Mouse (Mus musculus) cerebellum, adult 18-20 months (tissue): ENCODE data around the gene 5430427O19Rik.

ENCODE experiments used
- DNase-seq, 2 experiments: peaks; one replicate each; pipeline ENCODE4 v3.0.0; 2021

5430427O19Rik gene

DNA sequence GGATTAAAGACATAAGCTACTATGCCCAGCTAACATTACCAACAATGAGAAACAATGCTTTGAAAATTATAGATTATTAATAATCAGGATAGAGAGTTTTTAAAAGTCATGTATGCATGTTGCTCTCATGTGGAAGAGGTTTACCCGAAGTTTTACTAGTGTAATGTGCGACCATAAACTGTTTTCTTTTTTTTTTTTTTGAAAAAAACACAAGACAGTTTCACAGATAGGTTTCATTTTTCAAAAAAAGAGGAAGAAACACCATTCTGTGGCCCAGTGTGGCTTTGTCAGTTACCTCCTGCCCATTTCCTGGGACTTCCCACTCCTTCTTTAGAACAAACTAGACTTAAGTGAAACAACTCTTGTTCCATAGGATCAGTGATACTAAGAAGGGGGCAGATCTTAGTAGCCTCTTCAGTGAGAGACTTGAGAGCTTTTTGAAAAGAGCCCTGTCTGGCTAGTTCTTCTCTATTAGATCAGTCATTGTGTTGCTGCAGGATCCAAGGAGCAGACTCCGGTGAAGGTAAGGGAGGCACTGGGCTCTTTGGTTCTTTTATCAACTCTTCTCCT, at the start of gene 5430427O19Rik:
Gene 5430427O19Rik (plus strand): TSS at position 441 of the 570 bp plus-strand sequence.
- DNase-seq = no peak

DNA sequence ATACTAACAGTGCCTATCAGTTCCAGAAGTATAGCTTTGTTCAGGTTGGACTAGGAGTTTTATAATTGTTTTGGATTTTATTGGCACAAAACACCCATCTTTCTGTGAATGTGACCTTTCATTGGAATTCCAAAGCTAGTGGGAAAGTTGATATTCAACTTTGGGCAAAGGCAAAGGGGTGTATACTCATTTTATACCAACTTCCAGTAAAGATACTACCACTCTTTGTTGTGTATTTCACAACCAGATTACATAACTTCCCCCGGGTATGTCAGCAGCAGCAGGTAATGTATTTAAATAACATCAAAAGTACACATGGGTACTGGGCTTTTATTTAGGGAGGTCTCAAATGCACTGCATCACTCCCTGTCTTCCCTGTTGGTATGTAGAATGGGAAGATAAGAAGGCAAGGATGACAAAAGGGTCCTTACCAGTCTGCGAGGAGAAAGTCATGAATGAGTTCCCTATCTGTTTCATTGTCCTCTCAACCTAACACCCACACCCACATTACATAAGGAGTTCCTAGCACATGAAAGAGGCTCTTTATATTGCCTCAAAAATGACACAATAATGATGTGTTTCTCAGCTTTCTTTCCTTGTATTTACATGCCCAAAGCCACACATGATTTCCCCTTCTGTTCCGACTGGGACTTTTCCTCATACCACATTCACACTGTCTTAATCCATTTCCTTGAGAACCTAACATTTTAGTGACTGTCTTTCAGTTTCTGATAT, 42.3 kb upstream of the 5430427O19Rik start:
- no peak for DNase-seq

DNA sequence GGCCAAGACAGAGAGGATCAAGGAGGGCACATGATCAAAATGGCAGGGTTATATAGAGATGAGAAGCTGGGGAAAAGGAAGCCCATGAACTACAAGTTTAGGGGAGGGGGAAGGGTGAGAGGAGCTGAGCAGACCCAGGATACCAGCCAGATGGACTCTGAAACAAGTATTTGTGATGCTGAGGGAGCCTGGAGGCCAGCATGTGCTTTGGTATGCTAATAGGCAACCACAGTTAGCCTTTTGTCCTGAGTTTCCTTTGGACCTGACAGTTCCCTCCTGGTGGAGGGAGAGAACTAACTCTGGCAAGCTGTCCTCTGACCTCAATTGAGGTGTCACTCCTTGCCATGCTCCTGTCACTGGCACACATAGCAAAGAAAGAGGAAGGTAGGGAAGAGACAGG, 41.2 kb upstream of the 5430427O19Rik start:
- DNase-seq = peak in 1 of 2 experiments; percentile 2

DNA sequence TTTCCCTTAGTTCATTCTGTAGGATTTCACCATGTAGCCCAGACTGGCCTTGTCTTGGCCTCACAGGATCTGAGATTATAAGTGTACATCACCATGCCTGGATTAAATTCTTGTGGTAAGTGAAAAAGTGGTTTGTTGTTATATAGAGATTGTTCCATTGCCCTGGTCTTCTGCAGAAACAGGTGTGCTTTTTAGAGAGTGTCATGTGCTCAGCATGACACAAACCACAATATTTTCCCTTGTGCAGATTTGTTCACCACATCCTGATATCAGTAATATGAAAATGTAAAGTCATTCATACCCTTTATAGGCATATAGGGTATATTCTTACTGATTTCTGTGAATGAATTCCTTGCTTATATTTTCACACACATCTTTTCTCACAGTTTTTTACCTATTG, 31.0 kb upstream of the 5430427O19Rik start:
- no peak for DNase-seq

DNA sequence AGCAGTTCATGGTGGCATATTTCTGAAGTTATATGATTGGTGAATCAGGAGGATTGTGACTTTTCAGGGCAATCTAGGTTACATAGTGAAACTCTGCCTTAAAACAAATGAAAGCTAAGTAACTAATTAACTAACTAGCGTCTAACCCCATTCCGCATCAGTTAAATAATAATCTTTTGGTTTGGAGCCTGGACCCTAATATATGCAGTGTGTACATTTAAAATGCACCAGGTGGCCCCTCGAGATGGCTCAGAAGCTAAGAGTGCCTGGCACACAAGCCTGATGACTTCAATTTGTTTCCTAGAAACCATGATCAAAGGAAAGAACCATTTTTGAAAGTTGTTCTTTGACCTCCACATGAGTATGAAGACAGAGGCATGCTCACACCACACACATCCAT, 14.2 kb upstream of the 5430427O19Rik start:
- no peak for DNase-seq

DNA sequence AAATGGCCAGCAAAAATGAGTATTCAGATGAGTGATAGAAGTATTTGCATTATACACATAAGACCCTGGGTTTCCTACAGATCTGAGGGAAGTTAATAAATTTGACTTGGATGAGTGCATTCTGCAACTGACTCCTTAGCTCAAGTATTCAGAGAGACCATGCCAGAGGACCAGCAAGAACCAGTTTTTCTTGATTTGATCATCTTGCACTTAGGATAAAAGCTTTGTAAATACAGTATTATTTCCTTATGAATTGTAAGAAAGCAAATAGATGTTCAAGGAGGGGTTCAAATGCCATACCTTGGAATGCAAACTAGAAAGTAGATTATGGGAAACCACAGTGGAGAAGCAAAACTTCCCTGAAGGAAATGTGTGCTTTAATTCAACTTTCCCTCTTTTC, 13.0 kb upstream of the 5430427O19Rik start:
- DNase-seq = no peak

DNA sequence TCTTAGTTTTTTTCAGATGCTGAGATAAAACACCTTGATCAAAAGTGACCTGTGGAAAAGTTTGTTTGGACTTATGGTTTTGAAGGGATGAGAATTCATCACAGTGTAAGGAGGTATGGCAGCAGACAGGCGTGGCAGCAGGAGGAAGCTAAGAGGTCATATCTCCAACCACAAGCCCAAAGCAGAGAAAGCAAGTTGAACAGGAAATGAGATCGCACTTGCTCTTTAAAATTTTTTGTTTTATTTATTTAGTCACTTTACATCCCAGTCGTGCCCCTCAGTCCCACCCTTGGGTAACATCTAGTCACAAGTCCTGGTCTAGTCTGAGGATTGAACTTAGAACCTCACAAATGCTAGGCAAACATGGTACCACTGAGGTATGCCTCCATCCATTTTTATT, 2.1 kb upstream of the 5430427O19Rik start:
- DNase-seq = no peak

DNA sequence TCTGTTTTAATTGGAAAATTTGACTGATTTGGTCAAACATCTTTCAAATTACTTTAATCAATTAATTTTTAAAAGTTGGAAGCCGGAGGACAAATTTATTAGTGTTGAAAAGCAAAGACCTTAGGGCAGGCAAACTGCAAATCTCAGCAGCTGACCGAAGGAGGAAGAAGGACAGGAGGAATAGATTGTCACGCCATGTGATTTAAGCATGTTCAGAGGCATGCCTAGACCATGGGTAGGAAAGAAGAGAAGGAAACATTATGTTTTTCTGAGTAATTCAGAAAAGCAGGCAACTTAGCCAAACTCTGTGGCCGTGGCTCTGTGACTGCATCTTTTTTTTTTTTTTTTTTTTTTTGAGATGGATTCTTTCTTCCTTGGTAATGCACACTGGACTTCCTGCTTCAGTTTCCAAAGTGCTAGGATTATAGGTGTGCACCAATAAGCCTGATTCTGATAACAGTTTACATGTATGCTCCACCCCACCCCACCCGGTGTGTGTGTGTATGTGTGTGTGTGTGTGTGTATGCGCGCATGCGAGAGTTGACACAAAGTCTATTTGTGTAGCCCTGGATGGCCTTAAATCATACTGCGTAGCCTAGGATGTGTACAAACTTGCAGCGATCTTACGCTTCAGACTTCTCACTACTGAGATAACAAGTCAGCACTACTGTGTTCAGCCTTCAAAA, 1.4 kb downstream of the 5430427O19Rik start:
- DNase-seq = no peak

DNA sequence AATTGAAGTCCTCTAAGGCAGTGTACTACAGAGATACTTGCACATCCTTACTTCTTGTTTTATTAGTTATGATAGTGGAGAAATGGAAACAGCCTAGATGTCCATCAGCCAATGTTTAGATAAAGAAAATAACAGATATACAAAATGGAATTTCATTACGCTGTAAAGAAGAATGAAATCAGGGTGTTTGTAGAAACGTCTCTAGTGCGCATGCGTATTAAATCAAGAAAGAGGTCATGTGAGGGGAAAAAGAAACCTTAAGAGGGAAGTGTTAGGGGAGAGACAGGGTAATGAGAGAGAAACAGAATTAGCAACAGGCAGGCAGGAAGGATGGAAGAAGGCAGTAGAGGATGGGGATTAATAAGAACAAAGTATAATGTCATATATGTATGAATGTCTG, 4.2 kb downstream of the 5430427O19Rik start:
- no peak for DNase-seq

DNA sequence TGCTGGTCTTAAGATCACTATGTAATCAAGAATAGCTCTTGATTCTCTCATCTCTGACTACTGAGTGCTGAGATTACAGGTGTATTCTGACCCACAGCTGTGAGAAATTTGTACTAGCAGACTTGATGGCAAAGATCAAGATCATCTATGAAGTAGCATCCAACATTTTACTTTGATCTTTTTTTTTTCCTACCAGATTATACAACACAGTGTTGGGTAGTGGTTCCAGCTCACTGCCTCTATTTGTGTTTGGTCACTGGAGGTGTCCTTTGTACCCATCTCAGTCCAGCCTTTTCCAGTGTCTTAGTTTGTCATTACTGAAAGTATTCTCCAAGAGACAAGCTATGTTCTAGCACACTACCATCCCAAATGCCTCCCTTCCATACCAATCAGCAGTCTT, 5.8 kb downstream of the 5430427O19Rik start:
- DNase-seq = no peak

DNA sequence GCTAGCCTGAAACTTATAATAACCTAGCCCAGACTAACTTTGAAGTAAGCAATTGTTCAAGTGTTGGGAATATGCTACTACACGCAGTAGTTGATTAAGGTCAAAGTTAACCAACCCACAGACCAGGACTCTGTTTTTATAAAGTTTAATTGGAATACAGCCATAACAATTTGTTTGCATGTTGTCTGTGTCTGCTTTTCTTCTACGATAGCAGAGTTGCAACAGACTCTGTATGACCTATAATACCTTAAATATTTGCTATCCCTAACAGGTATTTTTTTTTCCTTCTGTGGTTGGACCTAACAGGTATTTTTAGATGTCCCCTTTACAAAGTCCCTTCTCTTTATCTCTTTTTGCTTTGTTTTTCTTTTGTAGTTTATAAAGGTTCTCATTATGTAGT, 7.6 kb downstream of the 5430427O19Rik start:
- DNase-seq = no peak

DNA sequence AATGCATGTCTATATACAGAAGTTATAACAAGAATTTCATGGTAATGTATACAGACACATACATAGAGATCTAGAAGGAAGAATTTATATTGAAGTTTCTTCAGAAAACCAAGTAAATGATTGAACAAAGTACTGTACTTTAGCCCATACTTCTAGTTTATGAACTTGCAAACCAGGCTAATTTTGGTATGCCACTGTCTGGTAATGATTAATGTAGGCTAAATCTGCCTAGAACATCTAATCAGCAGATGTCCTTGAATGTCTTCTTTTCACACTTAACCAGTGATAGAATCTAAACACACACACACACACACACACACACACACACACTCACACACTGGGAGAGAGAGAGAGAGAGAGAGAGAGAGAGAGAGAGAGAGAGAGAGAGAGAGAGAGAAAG, 8.1 kb downstream of the 5430427O19Rik start:
- no peak for DNase-seq

DNA sequence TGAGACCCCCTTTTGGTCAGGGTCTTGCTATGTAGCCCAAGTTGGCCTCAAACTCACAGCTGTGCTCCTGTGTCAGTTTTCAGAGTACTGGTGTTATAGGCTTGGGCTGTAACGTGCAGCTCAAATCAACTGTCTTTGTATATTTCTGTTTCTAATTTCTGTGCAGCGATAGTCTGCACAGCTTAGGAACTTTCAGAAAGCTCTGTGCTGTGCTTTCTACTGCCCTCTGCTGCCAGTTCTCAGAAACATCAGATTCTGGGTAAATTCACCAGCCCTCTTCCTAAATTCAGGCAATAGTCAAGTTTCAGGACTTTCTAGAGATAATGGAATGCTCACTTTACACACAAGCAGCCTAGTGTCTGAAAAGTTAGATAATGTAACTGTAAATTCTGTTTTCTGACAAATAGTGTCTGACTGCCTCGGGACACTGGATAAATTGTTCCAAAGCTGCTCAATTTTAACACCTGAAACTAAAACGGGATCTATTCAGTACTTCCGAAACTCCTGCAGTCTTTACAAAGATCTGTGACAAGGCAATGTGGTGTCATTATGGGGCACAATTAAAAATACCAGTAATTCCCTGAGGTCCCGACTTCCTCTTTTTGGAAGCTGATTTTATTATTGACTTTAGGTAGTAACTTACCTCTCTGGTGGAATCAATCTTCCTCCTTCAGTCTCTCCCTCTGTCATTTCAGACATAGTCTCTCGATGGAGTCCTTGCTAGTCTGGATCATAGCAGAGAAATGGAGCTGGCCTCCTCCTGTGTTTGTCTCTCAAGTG, 9.2 kb downstream of the 5430427O19Rik start:
- DNase-seq = peak; percentile 8 to 14

DNA sequence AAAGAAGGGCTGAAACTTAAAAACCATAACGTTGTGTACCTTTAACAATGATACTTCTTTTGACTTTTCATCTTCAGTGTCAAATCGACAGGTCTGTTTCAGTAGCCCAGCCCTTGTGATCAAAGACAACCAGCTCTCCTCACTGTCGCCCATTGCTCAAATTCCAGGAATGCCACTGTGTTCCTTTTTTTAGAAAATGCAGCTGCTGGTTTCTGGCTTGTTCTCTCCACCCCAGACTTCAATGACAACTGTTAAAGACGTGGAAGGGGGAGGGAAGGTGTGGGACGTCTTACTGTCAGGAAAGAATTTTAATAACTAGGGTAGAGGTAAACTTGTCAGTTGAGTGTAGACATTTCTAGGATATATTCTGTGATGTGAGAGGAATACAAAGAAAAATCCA, 16.5 kb downstream of the 5430427O19Rik start:
- DNase-seq = no peak

DNA sequence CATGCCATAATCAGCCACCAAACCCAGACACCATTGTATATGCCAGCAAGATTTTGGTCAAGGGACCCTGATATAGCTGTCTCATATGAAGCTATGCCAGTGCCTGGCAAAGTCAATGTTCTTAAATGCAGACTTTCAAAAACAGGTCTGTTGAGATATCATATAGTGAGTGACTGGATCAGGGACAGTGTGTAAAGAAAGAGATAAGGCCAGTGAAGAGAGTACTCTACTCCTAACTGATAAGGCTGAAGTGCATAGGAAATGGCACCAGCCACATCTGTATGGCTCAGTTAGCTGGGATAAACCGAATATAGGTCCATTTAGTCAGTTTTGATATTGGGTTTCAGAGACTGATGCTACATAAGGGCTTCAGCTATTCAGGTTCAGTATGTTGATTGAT, 31.0 kb downstream of the 5430427O19Rik start:
- no peak for DNase-seq

DNA sequence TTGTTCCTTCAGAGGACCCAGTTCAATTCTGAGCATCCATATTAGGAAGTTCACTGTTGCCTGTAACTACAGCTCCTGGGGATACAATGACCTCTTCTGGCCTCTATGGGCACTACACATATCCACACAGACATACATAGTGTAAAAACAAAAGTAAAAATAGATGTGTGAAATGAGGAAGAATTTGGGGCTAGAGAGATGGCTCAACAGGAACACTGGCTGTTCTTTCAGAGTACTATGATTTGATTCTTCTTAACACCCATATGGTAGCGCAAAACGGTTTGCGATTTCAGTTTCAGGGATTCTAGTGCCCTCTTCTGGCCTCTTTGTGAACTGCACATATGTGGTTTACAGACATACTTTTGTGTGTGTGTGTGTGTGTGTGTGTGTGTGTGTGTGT, 48.9 kb downstream of the 5430427O19Rik start:
- DNase-seq = peak in 1 of 2 experiments; percentile 5

DNA sequence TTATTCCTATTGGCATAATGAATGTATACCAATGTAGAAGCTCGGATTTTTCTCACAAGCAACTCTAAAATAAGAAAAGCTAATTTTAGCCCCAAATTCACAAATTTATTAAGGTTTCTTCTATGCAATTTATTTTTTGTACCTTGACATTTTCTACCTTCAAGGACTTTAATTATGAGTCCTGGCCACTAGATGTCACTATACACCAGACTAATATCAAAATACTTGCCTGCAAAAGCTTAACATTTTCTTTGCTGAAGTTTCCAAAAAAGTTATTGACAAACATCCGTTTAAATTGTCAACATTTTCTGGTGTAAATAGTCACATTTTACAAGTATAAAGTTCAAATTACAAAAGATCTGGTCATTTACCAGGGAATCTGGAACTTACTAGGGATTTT, 62.8 kb downstream of the 5430427O19Rik start:
- DNase-seq = no peak
